In genomic region chr11:82870173-82871030, GRCm38 (mm10) we compare ENCODE assay signal across 8 mouse cellular contexts. TPM values are rescaled to one million over a fixed set of nuclear protein-coding genes. Genes with fewer than 3 reads are reported as not detected.
A peak's percentile ranks its signal among the peaks of the same experiment; 100 is the strongest.
DNase-seq lines count a peak whose midpoint lies in the region; ATAC-seq and TF ChIP-seq lines count a peak whose summit lies in the region.

No protein-coding gene starts in this region.

- H3K36me3 ChIP-seq in forebrain, postnatal 0 days (ENCODE audit: insufficient read depth): no peaks in the 10 kb centered on the region
- no peaks in the 10 kb centered on the region for H3K36me3 ChIP-seq in lung, embryonic 16.5 days (ENCODE audit: control insufficient read depth, insufficient read depth, low read length)

- peak overlapping the region; percentile 70 for H3K9ac ChIP-seq in forebrain, postnatal 0 days
- peak overlapping the region; percentile 74 for H3K9ac ChIP-seq in lung, embryonic 16.5 days (ENCODE audit: low read length)

- no peak for TF ChIP-seq CTCF in forebrain, postnatal 0 days (IDR thresholded peaks at IDR 0.05; ENCODE audit: low read depth)
- TF ChIP-seq CTCF in layer of hippocampus, adult 2 months (conservative IDR thresholded peaks at IDR 0.05): no peak

- H3K4me2 ChIP-seq in forebrain, postnatal 0 days (ENCODE audit: low read depth): peak overlapping the region; percentile 79
- H3K4me2 ChIP-seq in lung, embryonic 16.5 days (ENCODE audit: low read depth, low read length): peak overlapping the region; percentile 83

- H3K27ac ChIP-seq in forebrain, postnatal 0 days (ENCODE audit: low read depth, low read length): peak overlapping the region; percentile 54; the same call in 1 of the 2 replicates
- peak overlapping the region; percentile 85 for H3K27ac ChIP-seq in layer of hippocampus, adult 2 months
- H3K27ac ChIP-seq in lung, embryonic 16.5 days (ENCODE audit: low read length): peak overlapping the region; percentile 53

- H3K9me3 ChIP-seq in forebrain, postnatal 0 days (ENCODE audit: low read length): no peaks in the 10 kb centered on the region
- H3K9me3 ChIP-seq in lung, embryonic 16.5 days (ENCODE audit: control insufficient read depth, low read length): no peaks in the 10 kb centered on the region; the same call in 1 of the 2 replicates

- ATAC-seq in forebrain, postnatal 0 days: peak; percentile 21; the same call in 1 of the 2 replicates
- ATAC-seq in lung, embryonic 16.5 days (ENCODE audit: low read depth): peak; percentile 63
- peak; percentile 57 for ATAC-seq in neutrophil, adult 5-6 weeks (ENCODE audit: extremely low read depth, insufficient number of reproducible peaks, low FRiP score, poor library complexity, severe bottlenecking)

- 4% methylated on average over 36 of the region's 36 CpGs for WGBS in forebrain, postnatal 0 days
- 1% methylated on average over 36 of the region's 36 CpGs for WGBS in lung, embryonic 16.5 days

- H3K4me1 ChIP-seq in forebrain, postnatal 0 days (ENCODE audit: insufficient read depth): 0 out of 2 replicates have a peak, but pooled peaks cover 4% of the 10 kb centered on the region
- H3K4me1 ChIP-seq in lung, embryonic 16.5 days (replicated peaks; ENCODE audit: control insufficient read depth, insufficient read depth, low read length): peaks cover 5% of the 10 kb centered on the region

- intact Hi-C loops in heart, postnatal 36 days (cut with DNase I): loop anchor here (1.0 to 5.0 kb wide), 3 partner anchors 50 to 123 kb away; partner anchors contain the start of genes Cct6b and Zfp830

- DNase-seq in Muller cell, postnatal 12 days (ENCODE audit: inconsistent ontology term): peak; percentile 71
- peak; percentile 62 for DNase-seq in c-Kit-negative CD71-positive TER-119-positive erythroid progenitor cells, embryonic 14.5 days (ENCODE audit: low read depth, low spot score)
- peak; percentile 43 for DNase-seq in forebrain, postnatal 0 days
- peak; percentile 60 to 71 for DNase-seq in heart, postnatal 36 days
- DNase-seq in layer of hippocampus, adult 2 months (ENCODE audit: low spot score in 2 of 2): peak in 1 of 2 experiments; percentile 9
- peak; percentile 76 for DNase-seq in yolk sac, embryonic 10.5 days (ENCODE audit: low spot score)

- peak overlapping the region; percentile 72 for H3K4me3 ChIP-seq in forebrain, postnatal 0 days (ENCODE audit: low read depth, low read length)
- H3K4me3 ChIP-seq in layer of hippocampus, adult 2 months: peak overlapping the region; percentile 88
- H3K4me3 ChIP-seq in lung, embryonic 16.5 days (ENCODE audit: low read length): peak overlapping the region; percentile 68

- no peaks in the 10 kb centered on the region for H3K27me3 ChIP-seq in forebrain, postnatal 0 days (ENCODE audit: insufficient read depth, low read length)
- no peaks in the 10 kb centered on the region for H3K27me3 ChIP-seq in lung, embryonic 16.5 days (ENCODE audit: control insufficient read depth, insufficient read depth, low read depth, low read length)

RNA-seq across cellular contexts. Expression of gene Rffl, which starts 0.6 kb away (rescaled TPM):
- total RNA-seq in forebrain, postnatal 0 days (2014; rRNA removed): 4.3 and 6.0 TPM in 2 replicates
- polyA plus RNA-seq in forebrain, postnatal 0 days (2015; fragmentation: Nextera tagmentation; extraction: Ambion mirVana): 2.3 and 2.8 TPM in 2 replicates
- 1 to 10 TPM; 5.6 to 6.6 TPM for total RNA-seq in heart, postnatal 36 days (2021)
- total RNA-seq in layer of hippocampus, adult 2 months (2021): 10 to 100 TPM in 1 of 2 experiments, 1 to 10 TPM in 1; 9.5 to 10.9 TPM
- polyA plus RNA-seq in lung, embryonic 16.5 days (2015; fragmentation: Nextera tagmentation; extraction: Ambion mirVana): 12.7 and 13.4 TPM in 2 replicates
- 20.1 and 21.5 TPM in 2 replicates for total RNA-seq in neutrophil, adult 5-6 weeks (2017)

RNA-seq across cellular contexts. Expression of gene Rad51d, which starts 20.0 kb away (rescaled TPM):
- total RNA-seq in forebrain, postnatal 0 days (2014; rRNA removed): 8.6 and 9.5 TPM in 2 replicates
- polyA plus RNA-seq in forebrain, postnatal 0 days (2015; fragmentation: Nextera tagmentation; extraction: Ambion mirVana): 13.4 and 14.0 TPM in 2 replicates
- total RNA-seq in heart, postnatal 36 days (2021): 10 to 100 TPM in 1 of 2 experiments, 1 to 10 TPM in 1; 9.0 to 10.6 TPM
- total RNA-seq in layer of hippocampus, adult 2 months (2021): 10 to 100 TPM; 15.1 to 16.4 TPM
- 13.2 and 14.0 TPM in 2 replicates for polyA plus RNA-seq in lung, embryonic 16.5 days (2015; fragmentation: Nextera tagmentation; extraction: Ambion mirVana)
- 20.1 and 22.5 TPM in 2 replicates for total RNA-seq in neutrophil, adult 5-6 weeks (2017)

RNA-seq across cellular contexts. Expression of gene Fndc8, which starts 21.5 kb away (rescaled TPM):
- not detected in 2 replicates for total RNA-seq in forebrain, postnatal 0 days (2014; rRNA removed)
- polyA plus RNA-seq in forebrain, postnatal 0 days (2015; fragmentation: Nextera tagmentation; extraction: Ambion mirVana): 0.06 and 0.29 TPM in 2 replicates
- not detected for total RNA-seq in heart, postnatal 36 days (2021)
- total RNA-seq in layer of hippocampus, adult 2 months (2021): not detected
- polyA plus RNA-seq in lung, embryonic 16.5 days (2015; fragmentation: Nextera tagmentation; extraction: Ambion mirVana): 0.09 and 0.20 TPM in 2 replicates
- not detected in 2 replicates for total RNA-seq in neutrophil, adult 5-6 weeks (2017)

RNA-seq across cellular contexts. Expression of gene Nle1, which starts 37.8 kb away (rescaled TPM):
- 31.5 and 34.9 TPM in 2 replicates for total RNA-seq in forebrain, postnatal 0 days (2014; rRNA removed)
- 26.4 and 27.2 TPM in 2 replicates for polyA plus RNA-seq in forebrain, postnatal 0 days (2015; fragmentation: Nextera tagmentation; extraction: Ambion mirVana)
- 10 to 100 TPM; 11.3 to 13.3 TPM for total RNA-seq in heart, postnatal 36 days (2021)
- 10 to 100 TPM; 46.0 to 48.8 TPM for total RNA-seq in layer of hippocampus, adult 2 months (2021)
- 23.6 and 30.5 TPM in 2 replicates for polyA plus RNA-seq in lung, embryonic 16.5 days (2015; fragmentation: Nextera tagmentation; extraction: Ambion mirVana)
- total RNA-seq in neutrophil, adult 5-6 weeks (2017): 5.6 and 10.7 TPM in 2 replicates

RNA-seq across cellular contexts. Expression of gene Unc45b, which starts 39.9 kb away (rescaled TPM):
- total RNA-seq in forebrain, postnatal 0 days (2014; rRNA removed): 1.4 and 3.0 TPM in 2 replicates
- 2.2 and 2.4 TPM in 2 replicates for polyA plus RNA-seq in forebrain, postnatal 0 days (2015; fragmentation: Nextera tagmentation; extraction: Ambion mirVana)
- total RNA-seq in heart, postnatal 36 days (2021): 100 to 1,000 TPM; 182 to 201 TPM
- total RNA-seq in layer of hippocampus, adult 2 months (2021): 1 to 10 TPM in 1 of 2 experiments, under 1 TPM in 1; 0.66 to 1.4 TPM
- 14.5 and 16.2 TPM in 2 replicates for polyA plus RNA-seq in lung, embryonic 16.5 days (2015; fragmentation: Nextera tagmentation; extraction: Ambion mirVana)
- not detected in 2 replicates for total RNA-seq in neutrophil, adult 5-6 weeks (2017)
